Mouse (Mus musculus): Measurements from ENCODE around the gene Fiz1. TPM values are rescaled to one million over a fixed set of nuclear protein-coding genes. Genes with fewer than 3 reads are reported as not detected.
A peak's percentile ranks its signal among the peaks of the same experiment; 100 is the strongest.

Fiz1 gene
- polyA plus RNA-seq, 1 experiment from 2014 or later = 56.5 TPM

DNA sequence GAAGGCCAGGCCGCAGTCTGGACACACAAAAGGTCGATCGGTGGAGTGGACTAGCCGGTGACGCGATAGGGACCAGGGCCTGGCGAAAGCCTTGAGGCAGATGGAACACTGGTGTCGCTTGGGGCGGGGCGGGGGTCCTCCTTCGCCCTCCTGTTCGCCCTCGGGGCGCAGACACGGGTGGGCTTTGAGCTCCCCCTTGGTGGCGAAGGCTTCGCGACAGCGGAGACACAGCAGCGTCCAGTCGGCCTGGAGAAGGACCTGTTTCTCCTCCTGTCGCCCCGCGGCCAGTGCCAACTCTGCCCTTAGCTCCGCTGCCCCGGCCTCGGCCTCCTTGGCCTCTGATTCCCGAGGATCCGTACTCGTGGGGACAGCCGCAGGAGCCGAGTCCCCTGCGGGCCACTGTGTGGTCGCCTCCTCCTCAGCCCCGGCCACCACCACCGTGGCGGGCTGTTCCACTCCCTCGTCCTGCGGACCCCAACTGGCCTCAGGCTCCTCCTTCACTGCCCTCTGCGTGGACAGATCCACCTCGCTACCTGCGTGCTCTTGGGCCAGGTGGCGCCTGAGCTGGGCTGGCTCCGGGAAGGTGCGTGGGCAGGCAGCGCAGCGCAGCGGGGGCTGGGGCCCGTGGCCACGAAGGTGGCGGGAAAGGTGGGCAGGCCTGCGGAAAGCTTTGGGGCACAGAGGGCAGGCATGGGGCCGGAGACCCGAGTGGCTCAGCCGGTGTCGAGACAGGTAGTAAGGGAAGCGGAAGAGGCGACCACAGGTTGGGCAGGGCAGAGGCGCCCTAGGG, 20.3 kb downstream of the Fiz1 start:
- Histone ChIP-seq H3K4me3 (peak overlapping the region; percentile 77), H3K9me3 (peaks cover 37% of the 10 kb centered on the region), H3K36me3 (replicated peaks) (peaks cover 35% of the 10 kb centered on the region), H3K27ac (replicated peaks) (no peak overlapping the region), H3K27me3 (replicated peaks; ENCODE audit: low read depth, poor library complexity, severe bottlenecking) (peaks cover 36% of the 10 kb centered on the region), H3K4me1 (peaks cover 35% of the 10 kb centered on the region)
- WGBS = 43% methylated on average over 59 of the region's 59 CpGs
- no peak for DNase-seq (ENCODE audit: low spot score)

DNA sequence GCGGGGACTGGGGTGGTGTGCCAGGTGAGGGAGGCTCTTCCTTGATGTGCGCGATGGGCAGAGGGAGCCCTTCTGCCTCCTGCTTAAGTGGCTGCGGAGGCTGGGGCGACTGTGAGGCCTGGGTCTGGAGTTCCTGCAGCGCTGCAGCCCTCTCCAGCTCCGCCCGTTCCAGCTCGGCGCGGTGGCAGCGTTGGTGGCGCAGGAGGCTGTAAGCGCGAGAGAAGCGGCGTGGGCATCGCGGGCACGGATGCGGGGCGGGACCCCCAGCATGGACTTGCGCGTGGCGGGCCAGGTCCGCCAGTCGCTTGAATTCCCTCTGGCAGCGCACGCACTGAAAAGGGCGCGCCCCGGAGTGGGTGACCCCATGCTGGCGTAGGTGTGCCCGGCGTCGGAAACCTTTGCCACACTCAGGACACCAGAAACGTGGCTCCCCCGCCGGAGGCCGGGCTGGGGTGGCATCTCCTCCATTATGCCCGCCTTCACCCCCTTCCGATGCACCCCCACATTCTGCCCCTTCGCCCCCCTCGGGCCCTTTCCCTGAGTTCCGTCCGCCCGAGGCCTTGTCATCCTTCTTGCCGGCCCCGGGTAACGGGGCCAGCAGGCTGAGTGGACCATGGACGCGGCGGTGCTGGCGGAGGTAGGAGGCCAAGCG, 21.0 kb downstream of the Fiz1 start:
- no peak overlapping the region for H3K27ac ChIP-seq (replicated peaks)
- peaks cover 36% of the 10 kb centered on the region for H3K27me3 ChIP-seq (replicated peaks; ENCODE audit: low read depth, poor library complexity, severe bottlenecking)
- H3K36me3 ChIP-seq (replicated peaks) = peaks cover 35% of the 10 kb centered on the region
- H3K4me1 ChIP-seq = peaks cover 35% of the 10 kb centered on the region
- 27% methylated on average over 55 of the region's 55 CpGs for WGBS
- peaks cover 37% of the 10 kb centered on the region for H3K9me3 ChIP-seq
- peak overlapping the region; percentile 77 for H3K4me3 ChIP-seq
- no peak for DNase-seq (ENCODE audit: low spot score)

DNA sequence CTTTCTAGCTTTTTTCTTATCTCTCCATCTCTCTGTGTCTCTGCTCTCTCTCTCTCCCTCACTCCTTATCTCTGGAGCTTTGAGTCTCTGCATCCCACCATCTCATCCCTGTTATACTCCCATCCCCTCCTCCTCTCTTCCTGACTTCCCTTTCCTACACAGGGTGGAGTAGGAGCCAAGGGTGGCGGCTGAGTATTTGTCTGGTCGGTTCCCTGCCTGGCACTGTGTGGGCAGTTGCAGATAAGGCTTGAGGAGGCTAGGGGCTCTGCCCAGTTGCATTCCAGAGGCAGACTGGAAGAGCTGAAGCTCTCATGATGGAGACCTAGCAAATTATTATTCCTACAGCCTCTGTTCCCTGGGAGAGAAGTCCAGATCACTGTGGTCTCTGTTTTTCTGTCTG, 26.2 kb downstream of the Fiz1 start:
- DNase-seq (ENCODE audit: low spot score) = no peak
- H3K4me1 ChIP-seq = no peaks in the 10 kb centered on the region
- H3K9me3 ChIP-seq = peaks cover 19% of the 10 kb centered on the region
- no peak overlapping the region for H3K27ac ChIP-seq (replicated peaks)
- no peak overlapping the region for H3K4me3 ChIP-seq
- WGBS = 75% methylated on average over 2 of the region's 2 CpGs
- peaks cover 20% of the 10 kb centered on the region for H3K36me3 ChIP-seq (replicated peaks)
- H3K27me3 ChIP-seq (replicated peaks; ENCODE audit: low read depth, poor library complexity, severe bottlenecking) = peaks cover 25% of the 10 kb centered on the region

DNA sequence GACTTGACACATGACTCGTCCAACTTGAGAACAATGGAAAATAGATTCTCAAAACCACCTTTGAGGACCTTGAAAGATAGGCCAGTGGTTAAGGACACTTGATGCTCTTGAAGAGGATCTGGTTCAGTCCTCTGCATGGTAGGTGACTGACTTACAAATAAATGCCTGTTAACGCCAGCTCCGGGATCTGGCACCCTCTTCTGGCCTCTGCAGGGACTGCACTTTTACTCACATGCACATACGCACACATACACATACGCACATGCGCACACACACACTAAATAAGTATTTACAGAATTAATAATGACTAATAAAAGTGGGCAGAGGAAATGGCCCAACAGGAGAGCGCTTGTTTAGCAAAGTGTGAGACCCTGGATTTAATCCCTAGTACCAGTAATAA, 37.7 kb downstream of the Fiz1 start:
- Histone ChIP-seq H3K36me3 (replicated peaks) (no peaks in the 10 kb centered on the region), H3K4me3 (no peak overlapping the region), H3K4me1 (0 out of 2 replicates have a peak, but pooled peaks cover 2% of the 10 kb centered on the region), H3K9me3 (peaks cover 4% of the 10 kb centered on the region; the same call in 1 of the 2 replicates), H3K27ac (replicated peaks) (no peak overlapping the region), H3K27me3 (replicated peaks; ENCODE audit: low read depth, poor library complexity, severe bottlenecking) (no peaks in the 10 kb centered on the region)
- WGBS = 90% methylated on average over 7 of the region's 7 CpGs
- DNase-seq (ENCODE audit: low spot score) = no peak

DNA sequence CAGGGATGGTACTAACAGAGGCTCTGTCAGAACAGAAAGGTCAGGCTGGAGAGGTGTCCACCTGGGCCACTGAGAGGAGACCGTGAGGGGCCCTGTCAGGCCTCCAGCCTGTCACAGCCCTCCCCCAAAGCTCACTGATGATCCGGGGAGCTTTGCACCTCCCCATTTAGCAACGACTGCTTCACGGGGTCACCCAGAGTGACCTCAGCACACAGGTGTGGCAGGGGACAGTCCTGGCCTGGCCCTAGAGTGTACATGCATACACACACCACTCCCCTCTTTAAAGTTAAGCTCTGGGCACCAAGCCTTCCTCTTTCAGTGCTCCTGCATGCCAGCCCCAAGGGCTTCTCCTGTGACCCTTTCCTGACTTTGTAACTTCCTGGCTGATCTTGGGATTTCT, 39.0 kb downstream of the Fiz1 start:
- Histone ChIP-seq H3K36me3 (replicated peaks) (no peaks in the 10 kb centered on the region), H3K9me3 (peaks cover 4% of the 10 kb centered on the region; the same call in 1 of the 2 replicates), H3K27me3 (replicated peaks; ENCODE audit: low read depth, poor library complexity, severe bottlenecking) (no peaks in the 10 kb centered on the region), H3K4me1 (0 out of 2 replicates have a peak, but pooled peaks cover 3% of the 10 kb centered on the region), H3K4me3 (no peak overlapping the region), H3K27ac (replicated peaks) (no peak overlapping the region)
- 57% methylated on average over 4 of the region's 4 CpGs for WGBS
- DNase-seq (ENCODE audit: low spot score) = no peak

DNA sequence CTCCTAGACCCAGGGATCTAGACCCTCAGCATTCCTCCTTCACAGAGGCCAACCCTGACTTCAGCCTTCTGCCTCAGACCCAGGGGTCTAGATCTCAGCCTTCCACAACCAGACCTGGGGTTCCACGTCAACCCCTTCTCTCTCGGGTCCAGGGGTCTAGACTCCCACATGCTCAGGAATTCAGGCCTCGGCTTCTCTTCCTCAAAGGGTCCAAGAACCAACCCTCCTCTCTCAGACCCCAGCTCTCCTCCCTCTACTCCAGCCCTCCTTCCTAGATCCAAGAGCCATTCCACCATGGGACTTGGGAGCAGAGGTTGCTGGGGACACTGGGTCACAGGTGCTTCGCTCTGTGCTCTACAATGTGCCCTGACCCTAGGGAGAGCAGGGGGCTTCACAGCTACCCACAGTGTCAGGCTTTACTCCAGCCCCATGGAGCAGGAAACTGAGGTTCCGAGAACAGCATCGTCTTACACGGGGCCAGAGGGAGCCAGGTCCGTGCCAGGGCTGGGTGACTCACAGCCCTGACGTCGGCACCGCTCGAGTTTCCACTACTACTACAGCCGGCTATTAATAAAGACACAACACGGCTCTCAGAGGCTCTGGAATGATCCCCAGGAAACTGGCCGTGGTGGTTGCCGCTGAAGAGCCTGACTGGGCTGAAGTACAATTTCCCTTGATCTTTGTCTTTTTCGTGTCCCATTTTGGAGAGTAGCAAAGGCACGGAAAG, 42.0 kb downstream of the Fiz1 start:
- H3K27ac ChIP-seq (replicated peaks) = no peak overlapping the region
- no peak for DNase-seq (ENCODE audit: low spot score)
- WGBS = 70% methylated on average over 18 of the region's 18 CpGs
- 0 out of 2 replicates have a peak, but pooled peaks cover 3% of the 10 kb centered on the region for H3K4me1 ChIP-seq
- H3K9me3 ChIP-seq = peaks cover 4% of the 10 kb centered on the region; the same call in 1 of the 2 replicates
- no peaks in the 10 kb centered on the region for H3K36me3 ChIP-seq (replicated peaks)
- no peaks in the 10 kb centered on the region for H3K27me3 ChIP-seq (replicated peaks; ENCODE audit: low read depth, poor library complexity, severe bottlenecking)
- H3K4me3 ChIP-seq = no peak overlapping the region

DNA sequence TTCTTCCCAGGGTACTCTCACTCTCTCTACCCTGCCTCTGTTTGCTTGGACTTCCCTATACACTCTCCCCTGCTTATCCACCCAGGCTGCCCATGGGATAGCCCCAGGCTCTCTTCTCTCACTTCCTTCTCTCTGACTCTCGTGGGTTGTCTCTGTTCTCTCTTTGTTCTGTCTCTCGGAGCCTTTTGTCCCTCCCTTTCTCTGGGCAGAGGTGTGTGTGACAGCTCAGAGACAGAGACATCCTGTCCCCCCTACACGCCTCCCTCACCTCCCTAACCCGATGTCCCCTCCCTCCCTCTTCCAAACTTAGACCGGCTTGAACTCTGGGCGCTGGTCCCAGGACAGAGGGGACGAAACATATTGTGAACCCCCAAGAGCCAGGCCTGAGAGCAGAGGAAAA, 42.8 kb downstream of the Fiz1 start:
- WGBS = 26% methylated on average over 7 of the region's 7 CpGs
- Histone ChIP-seq H3K9me3 (no peaks in the 10 kb centered on the region), H3K27ac (replicated peaks) (no peak overlapping the region; the same call in 1 of the 2 replicates), H3K4me3 (no peak overlapping the region), H3K4me1 (0 out of 2 replicates have a peak, but pooled peaks cover 3% of the 10 kb centered on the region), H3K27me3 (replicated peaks; ENCODE audit: low read depth, poor library complexity, severe bottlenecking) (no peaks in the 10 kb centered on the region), H3K36me3 (replicated peaks) (no peaks in the 10 kb centered on the region)
- DNase-seq (ENCODE audit: low spot score) = no peak

DNA sequence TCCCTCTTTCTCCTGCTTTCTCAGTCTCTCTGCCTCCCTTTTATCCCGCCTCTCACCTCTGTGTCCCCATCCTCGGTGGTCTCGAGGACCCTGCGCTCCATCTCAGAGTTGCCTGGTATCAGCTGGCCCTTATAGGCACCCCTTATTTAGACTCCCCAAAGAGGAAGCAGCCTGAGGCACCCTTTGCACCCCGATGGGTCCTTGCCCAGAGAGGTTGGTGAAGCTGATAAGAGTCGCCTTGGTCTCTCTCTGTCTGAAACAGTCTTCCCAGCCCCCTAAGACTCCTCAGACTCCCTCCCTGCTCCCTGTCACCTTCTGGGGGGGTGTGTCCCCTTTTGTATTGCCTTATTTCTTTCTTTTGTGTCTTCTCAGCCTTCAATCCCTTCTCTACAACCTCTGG, 43.4 kb downstream of the Fiz1 start, which contains the start of gene Sbk3:
Gene Sbk3, minus strand, starts transcription at position 101 of the 400 bp plus-strand sequence.
- no peaks in the 10 kb centered on the region for H3K27me3 ChIP-seq (replicated peaks; ENCODE audit: low read depth, poor library complexity, severe bottlenecking)

DNA sequence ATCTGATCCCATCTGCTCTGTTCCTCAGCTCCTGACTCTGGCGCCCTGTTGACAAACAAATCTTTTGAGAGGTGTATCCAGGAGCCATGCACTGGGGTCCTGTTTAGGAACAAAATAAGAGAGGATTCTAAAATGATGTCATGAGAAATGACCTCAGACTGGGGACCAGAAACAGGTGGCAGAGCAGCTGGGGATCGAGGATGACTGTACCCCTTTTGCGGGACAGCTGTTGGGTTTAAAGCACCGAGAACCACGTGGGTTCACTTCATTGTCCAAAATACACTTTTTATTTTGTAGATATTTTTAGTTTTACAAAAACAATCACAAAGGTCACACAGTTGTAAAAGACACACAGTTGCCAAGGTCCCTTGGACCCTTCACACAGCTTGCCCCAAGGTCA, 49.5 kb downstream of the Fiz1 start:
- no peak overlapping the region for H3K4me3 ChIP-seq
- peaks cover 12% of the 10 kb centered on the region for H3K4me1 ChIP-seq
- no peaks in the 10 kb centered on the region for H3K27me3 ChIP-seq (replicated peaks; ENCODE audit: low read depth, poor library complexity, severe bottlenecking)
- DNase-seq (ENCODE audit: low spot score) = no peak
- no peak overlapping the region for H3K27ac ChIP-seq (replicated peaks)
- no peaks in the 10 kb centered on the region for H3K36me3 ChIP-seq (replicated peaks)
- no peaks in the 10 kb centered on the region for H3K9me3 ChIP-seq
- WGBS = 81% methylated on average over 5 of the region's 5 CpGs

More for the DNA sequence above, 43.4 kb downstream of the Fiz1 start, which contains the start of gene Sbk3:
- Histone ChIP-seq H3K27ac (replicated peaks) (no peak within 1 kb of the TSS; the same call in 1 of the 2 replicates), H3K4me1 (0 out of 2 replicates have a peak, but pooled peaks cover 3% of the 10 kb centered on the region), H3K9me3 (no peaks in the 10 kb centered on the region), H3K4me3 (no peak within 1 kb of the TSS), H3K36me3 (replicated peaks) (no peaks in the 10 kb centered on the region)
- no peak for DNase-seq (ENCODE audit: low spot score)
- 42% methylated on average over 6 of the region's 6 CpGs for WGBS

DNA sequence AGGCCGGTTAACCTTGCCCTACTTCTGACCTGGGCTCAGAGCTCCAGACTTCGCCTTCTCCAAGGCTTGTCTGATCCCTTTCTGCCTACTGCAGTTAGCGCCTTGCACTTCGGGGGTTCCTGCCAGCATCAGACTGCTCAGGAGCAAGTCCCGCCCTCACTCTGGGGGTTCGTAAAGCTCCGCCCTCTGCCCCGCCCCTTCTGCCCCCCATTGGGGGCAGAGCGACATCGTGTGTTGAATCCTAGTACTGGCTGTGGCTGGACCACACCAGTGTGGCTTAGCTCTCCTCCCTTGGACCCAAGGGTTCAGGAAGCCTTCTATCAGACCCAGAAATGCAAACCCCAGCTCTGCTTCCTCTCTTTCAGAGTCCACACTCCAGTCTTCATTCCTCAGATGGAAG, 50.2 kb downstream of the Fiz1 start, which contains the start of gene Sbk2:
Gene Sbk2, minus strand, starts transcription at position 135 of the 400 bp plus-strand sequence.
- no peaks in the 10 kb centered on the region for H3K36me3 ChIP-seq (replicated peaks)
- DNase-seq (ENCODE audit: low spot score) = peak; percentile 76
- WGBS = 6% methylated on average over 10 of the region's 10 CpGs
- H3K4me1 ChIP-seq = peaks cover 12% of the 10 kb centered on the region
- no peaks in the 10 kb centered on the region for H3K27me3 ChIP-seq (replicated peaks; ENCODE audit: low read depth, poor library complexity, severe bottlenecking)
- H3K4me3 ChIP-seq = peak within 1 kb of the TSS; percentile 33; the same call in 1 of the 2 replicates
- H3K27ac ChIP-seq (replicated peaks) = no peak within 1 kb of the TSS
- no peaks in the 10 kb centered on the region for H3K9me3 ChIP-seq

DNA sequence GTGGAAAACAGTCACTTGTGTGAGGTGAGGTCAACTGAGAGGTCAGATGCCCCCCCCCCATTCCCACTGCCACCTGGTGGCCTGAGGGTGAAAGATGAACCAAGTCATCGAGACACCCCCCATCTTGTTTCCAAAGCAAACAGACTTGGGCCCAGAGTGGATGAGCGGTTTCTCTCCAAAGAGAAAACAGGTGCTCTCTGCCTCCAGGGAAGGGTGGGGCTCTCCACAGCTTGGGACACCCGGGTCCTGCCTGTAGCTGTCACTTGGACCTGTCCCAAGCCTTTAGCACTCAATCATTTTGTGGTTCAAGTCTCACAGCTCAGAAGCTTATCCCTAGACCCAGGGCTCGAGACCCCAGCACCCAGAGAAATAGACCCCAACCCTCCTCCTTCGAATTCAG, 51.0 kb downstream of the Fiz1 start:
- no peak for DNase-seq (ENCODE audit: low spot score)
- Histone ChIP-seq H3K4me1 (peaks cover 12% of the 10 kb centered on the region), H3K36me3 (replicated peaks) (no peaks in the 10 kb centered on the region), H3K27ac (replicated peaks) (no peak overlapping the region), H3K9me3 (no peaks in the 10 kb centered on the region), H3K4me3 (no peak overlapping the region), H3K27me3 (replicated peaks; ENCODE audit: low read depth, poor library complexity, severe bottlenecking) (no peaks in the 10 kb centered on the region)
- 68% methylated on average over 5 of the region's 5 CpGs for WGBS

DNA sequence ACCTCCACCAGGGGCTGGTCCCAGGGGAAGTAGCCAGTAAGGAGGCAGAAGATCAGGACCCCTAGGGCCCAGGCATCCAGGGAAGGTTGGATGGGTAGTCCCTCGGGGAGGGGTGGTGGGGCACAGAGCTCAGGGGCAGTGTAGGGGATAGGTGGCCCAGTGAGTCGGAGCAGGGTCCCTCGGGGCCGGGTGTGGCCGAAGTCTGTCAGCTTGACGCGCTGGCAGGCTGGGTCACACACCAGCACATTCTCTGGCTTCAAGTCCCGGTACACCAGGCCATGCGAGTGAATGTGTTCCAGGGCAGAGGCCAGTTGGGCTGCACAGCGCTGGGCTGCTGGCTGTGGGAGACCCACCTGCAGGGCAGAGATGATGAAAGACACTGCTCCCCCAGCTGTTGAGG, 57.1 kb downstream of the Fiz1 start:
- Histone ChIP-seq H3K9me3 (no peaks in the 10 kb centered on the region), H3K4me3 (no peak overlapping the region), H3K36me3 (replicated peaks) (no peaks in the 10 kb centered on the region), H3K27me3 (replicated peaks; ENCODE audit: low read depth, poor library complexity, severe bottlenecking) (no peaks in the 10 kb centered on the region), H3K4me1 (no peaks in the 10 kb centered on the region), H3K27ac (replicated peaks) (no peak overlapping the region)
- 81% methylated on average over 10 of the region's 10 CpGs for WGBS
- DNase-seq (ENCODE audit: low spot score) = no peak
